Mouse (Mus musculus) C2C12 (cell line): ENCODE data around the gene Atxn2. TPM values are rescaled to one million over a fixed set of nuclear protein-coding genes. Genes with fewer than 3 reads are reported as not detected.

Experiments
- H3K27me3 ChIP-seq: one replicate; pipeline ENCODE4 v1.6.1; 2011; ENCODE audit not compliant: control insufficient read depth, insufficient read depth, insufficient read length
- H3K36me3 ChIP-seq: one replicate; pipeline ENCODE4 v1.6.1; 2011; ENCODE audit not compliant: control insufficient read depth, insufficient read depth
- H3K4me3 ChIP-seq: one replicate; pipeline ENCODE4 v1.5.1; 2011; ENCODE audit warnings: mild to moderate bottlenecking, control low read depth; ENCODE audit not compliant: poor library complexity, insufficient read depth, severe bottlenecking
- H3K79me2 ChIP-seq: one replicate; pipeline ENCODE4 v1.6.1; 2011; ENCODE audit not compliant: control insufficient read depth, insufficient read depth
- H3K79me3 ChIP-seq: one replicate; pipeline ENCODE4 v1.6.1; 2011; ENCODE audit warnings: low read depth, control low read depth
- H3ac ChIP-seq: one replicate; pipeline ENCODE3; 2011; ENCODE audit warnings: low read depth; ENCODE audit not compliant: control insufficient read depth, insufficient read length
- CEBPB ChIP-seq: IDR thresholded peaks from one replicate; pipeline ENCODE4 v1.6.1; 2011; ENCODE audit warnings: low read depth, mild to moderate bottlenecking, control low read depth, moderate library complexity
- CTCF ChIP-seq: IDR thresholded peaks from one replicate; pipeline ENCODE4 v1.5.1; 2011; ENCODE audit not compliant: control insufficient read depth, insufficient read depth, insufficient read length
- FOSL1 ChIP-seq: IDR thresholded peaks from one replicate; pipeline ENCODE4 v1.8.0; 2011; ENCODE audit warnings: mild to moderate bottlenecking, low read length; ENCODE audit not compliant: poor library complexity, insufficient read depth, severe bottlenecking
- MAX ChIP-seq: IDR thresholded peaks from one replicate; pipeline ENCODE4 v1.6.1; 2011; ENCODE audit warnings: mild to moderate bottlenecking, control low read depth
- MYOD1 ChIP-seq: IDR thresholded peaks from one replicate; pipeline ENCODE4 v1.6.1; 2011; ENCODE audit warnings: low read depth; ENCODE audit not compliant: control insufficient read depth, insufficient read length
- MYOG ChIP-seq: IDR thresholded peaks from one replicate; pipeline ENCODE4 v1.6.1; 2011; ENCODE audit not compliant: control insufficient read depth, insufficient read length; ENCODE audit errors: extremely low read depth
- USF1 ChIP-seq: IDR thresholded peaks from one replicate; pipeline ENCODE4 v1.6.1; 2011; ENCODE audit warnings: low read depth, mild to moderate bottlenecking, control low read depth, moderate library complexity
- polyA plus RNA-seq: library from polyadenylated mRNA; unstranded; fragments of >200 nt; fragmentation: generic; extraction: Trizol; gene quantifications from one replicate; pipeline ENCODE4 v1.2.1, GENCODE M21; 2012; ENCODE audit warnings: missing spikeins

Gene Atxn2
- polyA plus RNA-seq, 1 experiment, result 69.9 TPM

DNA sequence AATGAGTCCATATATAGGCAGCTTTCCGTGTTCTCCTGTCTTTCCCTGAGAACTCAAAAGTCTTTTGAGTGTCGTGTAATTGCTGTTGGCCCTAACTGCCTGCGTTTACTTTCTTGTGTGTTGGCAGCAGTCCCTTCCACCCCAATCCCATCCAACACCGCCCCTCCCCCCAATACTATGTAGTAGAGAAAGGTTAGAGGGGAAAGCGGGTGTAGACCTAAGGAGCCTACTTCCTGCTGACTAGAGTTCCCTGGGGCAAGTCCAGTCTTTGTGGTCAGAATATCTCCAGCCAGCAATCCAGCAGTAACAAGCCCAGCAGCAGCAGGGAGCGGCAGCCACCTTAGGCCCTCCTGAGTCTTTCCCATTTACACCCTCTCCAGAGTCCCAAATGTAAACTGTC lies 42.7 kb upstream of the Atxn2 start:
- Histone ChIP-seq H3K79me2 (peaks cover 9% of the 10 kb centered on the region), H3K79me3 (peaks cover 6% of the 10 kb centered on the region), H3ac (no peak overlapping the region), H3K36me3 (peaks cover 58% of the 10 kb centered on the region), H3K27me3 (no peaks in the 10 kb centered on the region), H3K4me3 (no peak overlapping the region)
- TF ChIP-seq CTCF, result no peak
- TF ChIP-seq CEBPB, result no peak
- TF ChIP-seq USF1, result no peak
- TF ChIP-seq MYOG, result no peak
- no peak for TF ChIP-seq FOSL1
- TF ChIP-seq MYOD1, result no peak
- TF ChIP-seq MAX, result no peak

DNA sequence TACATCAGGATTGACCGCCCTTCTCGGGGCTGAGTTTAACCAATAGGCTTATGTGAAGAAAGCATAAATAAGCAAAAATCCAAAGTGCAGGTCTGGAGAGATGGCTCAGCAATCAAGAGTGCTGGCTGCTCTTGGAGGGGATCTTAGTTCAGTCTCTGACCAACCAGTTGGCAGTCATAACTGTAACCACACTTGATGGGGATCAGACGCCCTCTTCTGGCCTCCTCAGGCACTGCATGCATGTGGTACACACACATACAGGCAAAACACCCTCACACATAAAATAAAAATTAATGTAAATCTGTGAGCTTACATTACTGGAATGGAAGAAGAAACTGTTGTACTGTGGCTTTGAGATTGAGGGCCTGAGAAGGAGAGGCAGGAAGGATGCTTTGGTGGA lies 40.7 kb upstream of the Atxn2 start:
- TF ChIP-seq CTCF (no peak), FOSL1 (no peak), CEBPB (no peak), USF1 (no peak), MYOD1 (no peak), MYOG (no peak)
- H3K36me3 ChIP-seq, result peaks cover 54% of the 10 kb centered on the region

GRCm38 (mm10) chr5:121682250-121682649 lies 28.9 kb upstream of the Atxn2 start:
- peaks cover 74% of the 10 kb centered on the region for H3K36me3 ChIP-seq
- TF ChIP-seq CEBPB (no peak), MYOD1 (no peak)
- H3ac ChIP-seq, result no peak overlapping the region
- H3K27me3 ChIP-seq, result no peaks in the 10 kb centered on the region
- no peak overlapping the region for H3K4me3 ChIP-seq
- H3K79me2 ChIP-seq, result no peaks in the 10 kb centered on the region
- no peaks in the 10 kb centered on the region for H3K79me3 ChIP-seq

More for the DNA sequence above, 40.7 kb upstream of the Atxn2 start:
- H3K4me3 ChIP-seq, result no peak overlapping the region
- peaks cover 6% of the 10 kb centered on the region for H3K79me3 ChIP-seq
- H3K27me3 ChIP-seq, result no peaks in the 10 kb centered on the region
- peaks cover 6% of the 10 kb centered on the region for H3K79me2 ChIP-seq
- no peak overlapping the region for H3ac ChIP-seq

DNA sequence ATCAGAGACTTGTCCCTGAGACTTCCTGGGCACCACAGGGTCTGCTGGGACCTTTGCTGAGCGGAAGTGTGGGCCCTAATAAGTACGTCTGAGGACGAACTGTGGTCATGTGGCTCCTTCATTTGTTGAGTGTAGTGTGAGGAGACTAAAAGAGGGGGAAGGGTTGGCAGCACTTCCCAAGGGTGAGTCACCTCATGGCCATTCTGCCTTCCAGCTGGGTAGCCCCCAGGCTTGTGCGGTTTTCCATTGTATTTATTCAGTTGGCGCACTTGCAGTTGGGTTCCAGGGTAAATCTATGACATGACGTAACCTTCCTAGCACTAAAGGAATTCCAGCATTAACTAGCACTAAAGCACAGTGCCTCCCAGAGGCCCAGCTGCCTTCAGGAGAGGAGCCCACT lies 25.6 kb upstream of the Atxn2 start:
- Histone ChIP-seq H3K79me2 (no peaks in the 10 kb centered on the region), H3ac (no peak overlapping the region), H3K4me3 (no peak overlapping the region), H3K79me3 (no peaks in the 10 kb centered on the region), H3K36me3 (peaks cover 46% of the 10 kb centered on the region), H3K27me3 (no peaks in the 10 kb centered on the region)
- TF ChIP-seq USF1 (peak; percentile 81), MYOG (no peak), MAX (no peak), CTCF (peak; percentile 18), FOSL1 (peak; percentile 71), MYOD1 (peak; percentile 99), CEBPB (no peak)

GRCm38 (mm10) chr5:121686113-121686898 lies 24.8 kb upstream of the Atxn2 start:
- H3K79me3 ChIP-seq, result no peaks in the 10 kb centered on the region
- peaks cover 42% of the 10 kb centered on the region for H3K36me3 ChIP-seq

More at GRCm38 (mm10) chr5:121686113-121686898, 24.8 kb upstream of the Atxn2 start:
- no peaks in the 10 kb centered on the region for H3K27me3 ChIP-seq
- H3K79me2 ChIP-seq, result no peaks in the 10 kb centered on the region
- peak overlapping the region; percentile 46 for H3ac ChIP-seq
- peak; percentile 14 for TF ChIP-seq CTCF
- no peak for TF ChIP-seq MYOG
- no peak for TF ChIP-seq USF1
- H3K4me3 ChIP-seq, result no peak overlapping the region
